Mouse (Mus musculus): ENCODE results near the gene Stat5b. TPM values are rescaled to one million over a fixed set of nuclear protein-coding genes. Genes with fewer than 3 reads are reported as not detected.

Stat5b gene
- polyA plus RNA-seq, 1 experiment from 2014 or later = 25.3 TPM

GRCm38 (mm10) chr11:100888348-100888820 is 37.9 kb upstream of the Stat5b start:
- no peak overlapping the region for H3K4me2 ChIP-seq
- no peaks in the 10 kb centered on the region for H3K27me3 ChIP-seq
- no peak overlapping the region for H3K4me3 ChIP-seq
- H3K27ac ChIP-seq = 0 out of 2 replicates have a peak overlapping the region, but pooled peaks have one; percentile 9
- 63% methylated on average over 10 of the region's 10 CpGs for WGBS
- ATAC-seq (replicated peaks; ENCODE audit: insufficient number of reproducible peaks, insufficient read depth, low FRiP score, low read depth) = no peak
- no peak overlapping the region for H3K9ac ChIP-seq
- H3K9me3 ChIP-seq (replicated peaks) = no peaks in the 10 kb centered on the region
- H3K36me3 ChIP-seq = peaks cover 50% of the 10 kb centered on the region
- peaks cover 32% of the 10 kb centered on the region for H3K4me1 ChIP-seq (replicated peaks)

DNA sequence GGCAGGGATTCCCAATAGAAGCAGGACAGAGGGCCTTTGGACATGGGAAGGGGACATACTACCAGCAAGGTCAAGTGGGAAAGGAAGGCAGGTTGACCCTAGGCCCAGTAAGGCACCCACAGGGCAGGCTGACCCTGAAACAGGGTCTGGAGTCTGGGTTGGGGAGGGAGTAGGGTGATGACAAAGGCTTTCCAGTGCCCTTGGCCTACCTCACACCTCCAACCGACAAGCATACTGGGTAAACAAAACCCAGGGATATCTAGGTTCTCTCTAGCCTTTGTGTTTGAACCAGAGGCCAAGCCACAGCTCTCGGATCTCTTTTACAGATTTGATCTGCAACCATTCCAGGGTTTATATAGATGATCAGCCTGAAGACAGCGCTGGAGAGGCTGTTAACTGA is 37.2 kb upstream of the Stat5b start:
- H3K27me3 ChIP-seq = no peaks in the 10 kb centered on the region
- H3K36me3 ChIP-seq = peaks cover 46% of the 10 kb centered on the region
- H3K9me3 ChIP-seq (replicated peaks) = no peaks in the 10 kb centered on the region
- H3K9ac ChIP-seq = no peak overlapping the region
- ATAC-seq (replicated peaks; ENCODE audit: insufficient number of reproducible peaks, insufficient read depth, low FRiP score, low read depth) = no peak
- no peak overlapping the region for H3K27ac ChIP-seq
- H3K4me3 ChIP-seq = no peak overlapping the region
- no peak overlapping the region for H3K4me2 ChIP-seq
- WGBS = 57% methylated on average over 3 of the region's 3 CpGs
- peaks cover 27% of the 10 kb centered on the region for H3K4me1 ChIP-seq (replicated peaks)

GRCm38 (mm10) chr11:100887236-100887635 is 36.7 kb upstream of the Stat5b start:
- peaks cover 46% of the 10 kb centered on the region for H3K36me3 ChIP-seq
- no peak overlapping the region for H3K27ac ChIP-seq
- H3K4me1 ChIP-seq (replicated peaks) = peaks cover 24% of the 10 kb centered on the region

GRCm38 (mm10) chr11:100886188-100886740 is 35.7 kb upstream of the Stat5b start:
- H3K36me3 ChIP-seq = peaks cover 42% of the 10 kb centered on the region
- WGBS = 32% methylated on average over 8 of the region's 8 CpGs
- H3K4me3 ChIP-seq = no peak overlapping the region
- no peak overlapping the region for H3K27ac ChIP-seq
- H3K27me3 ChIP-seq = no peaks in the 10 kb centered on the region
- no peaks in the 10 kb centered on the region for H3K9me3 ChIP-seq (replicated peaks)
- no peak overlapping the region for H3K4me2 ChIP-seq
- H3K9ac ChIP-seq = no peak overlapping the region
- no peak for ATAC-seq (replicated peaks; ENCODE audit: insufficient number of reproducible peaks, insufficient read depth, low FRiP score, low read depth)
- H3K4me1 ChIP-seq (replicated peaks) = peaks cover 15% of the 10 kb centered on the region

More at GRCm38 (mm10) chr11:100887236-100887635, 36.7 kb upstream of the Stat5b start:
- ATAC-seq (replicated peaks; ENCODE audit: insufficient number of reproducible peaks, insufficient read depth, low FRiP score, low read depth) = no peak
- no peak overlapping the region for H3K4me2 ChIP-seq
- no peaks in the 10 kb centered on the region for H3K27me3 ChIP-seq
- no peak overlapping the region for H3K9ac ChIP-seq
- no peak overlapping the region for H3K4me3 ChIP-seq
- WGBS = 85% methylated on average over 4 of the region's 4 CpGs
- H3K9me3 ChIP-seq (replicated peaks) = no peaks in the 10 kb centered on the region

- no peak for ATAC-seq (replicated peaks; ENCODE audit: insufficient number of reproducible peaks, insufficient read depth, low FRiP score, low read depth)
- Histone ChIP-seq H3K4me3 (no peak overlapping the region), H3K27ac (no peak overlapping the region), H3K9ac (no peak overlapping the region), H3K4me2 (no peak overlapping the region), H3K9me3 (replicated peaks) (no peaks in the 10 kb centered on the region), H3K36me3 (peaks cover 36% of the 10 kb centered on the region), H3K4me1 (replicated peaks) (peaks cover 10% of the 10 kb centered on the region), H3K27me3 (no peaks in the 10 kb centered on the region)
Observed at GRCm38 (mm10) chr11:100885472-100885871, 34.9 kb upstream of the Stat5b start.

DNA sequence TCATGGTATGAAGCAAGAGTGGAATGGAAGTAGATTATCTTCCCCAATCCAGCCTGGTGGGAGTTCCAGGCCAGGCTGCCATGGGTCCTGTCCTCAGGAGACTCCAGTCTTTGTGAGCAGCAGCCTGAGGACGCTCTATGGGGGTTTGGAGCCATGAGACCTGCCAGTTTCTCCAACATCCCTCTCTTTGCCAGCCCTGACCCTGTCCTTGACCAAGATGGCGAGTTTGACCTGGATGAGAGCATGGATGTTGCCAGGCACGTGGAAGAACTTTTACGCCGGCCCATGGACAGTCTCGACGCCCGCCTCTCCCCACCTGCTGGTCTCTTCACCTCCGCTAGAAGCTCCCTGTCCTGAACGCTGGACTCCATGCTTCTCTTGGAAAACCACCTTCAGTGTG is 33.1 kb upstream of the Stat5b start:
- ATAC-seq (replicated peaks; ENCODE audit: insufficient number of reproducible peaks, insufficient read depth, low FRiP score, low read depth) = no peak
- Histone ChIP-seq H3K4me1 (replicated peaks) (peaks cover 10% of the 10 kb centered on the region), H3K4me2 (no peak overlapping the region), H3K36me3 (peaks cover 22% of the 10 kb centered on the region), H3K27ac (no peak overlapping the region), H3K9me3 (replicated peaks) (no peaks in the 10 kb centered on the region), H3K9ac (no peak overlapping the region), H3K27me3 (no peaks in the 10 kb centered on the region), H3K4me3 (no peak overlapping the region)
- 90% methylated on average over 10 of the region's 10 CpGs for WGBS

GRCm38 (mm10) chr11:100879321-100880078 is 29.0 kb upstream of the Stat5b start:
- Histone ChIP-seq H3K9me3 (replicated peaks) (no peaks in the 10 kb centered on the region), H3K27ac (no peak overlapping the region), H3K4me1 (replicated peaks) (no peaks in the 10 kb centered on the region), H3K36me3 (peaks cover 19% of the 10 kb centered on the region), H3K4me3 (no peak overlapping the region), H3K9ac (no peak overlapping the region), H3K27me3 (no peaks in the 10 kb centered on the region), H3K4me2 (no peak overlapping the region)
- WGBS = 68% methylated on average over 15 of the region's 15 CpGs
- ATAC-seq (replicated peaks; ENCODE audit: insufficient number of reproducible peaks, insufficient read depth, low FRiP score, low read depth) = no peak

GRCm38 (mm10) chr11:100875761-100876160 is 25.2 kb upstream of the Stat5b start:
- Histone ChIP-seq H3K4me3 (no peak overlapping the region), H3K4me2 (no peak overlapping the region), H3K4me1 (replicated peaks) (peaks cover under 1% of the 10 kb centered on the region), H3K36me3 (peaks cover 19% of the 10 kb centered on the region), H3K27me3 (no peaks in the 10 kb centered on the region), H3K27ac (no peak overlapping the region), H3K9me3 (replicated peaks) (no peaks in the 10 kb centered on the region), H3K9ac (no peak overlapping the region)
- 76% methylated on average over 3 of the region's 3 CpGs for WGBS
- no peak for ATAC-seq (replicated peaks; ENCODE audit: insufficient number of reproducible peaks, insufficient read depth, low FRiP score, low read depth)

DNA sequence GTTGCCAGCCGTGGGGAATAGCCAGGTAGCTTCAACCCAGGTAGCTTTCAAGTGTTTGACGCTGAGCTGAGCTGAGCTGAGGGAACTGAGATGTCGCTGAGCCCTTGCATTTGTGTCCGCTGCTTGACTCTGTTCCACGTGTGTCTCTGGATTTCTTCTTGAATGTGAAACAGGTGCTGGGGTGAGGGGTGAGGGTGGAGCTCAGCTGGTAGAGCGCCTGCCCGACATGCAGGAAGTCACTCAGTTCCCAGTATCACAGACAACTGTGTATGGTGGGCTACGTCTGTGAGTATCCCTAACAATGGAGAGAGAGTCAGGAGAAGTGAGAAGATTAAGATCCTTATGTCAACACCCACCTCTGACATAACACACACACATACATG is 20.4 kb upstream of the Stat5b start:
- 70% methylated on average over 8 of the region's 8 CpGs for WGBS
- H3K36me3 ChIP-seq = peaks cover 4% of the 10 kb centered on the region; the same call in 1 of the 2 replicates
- peaks cover 8% of the 10 kb centered on the region for H3K4me1 ChIP-seq (replicated peaks)
- H3K27me3 ChIP-seq = no peaks in the 10 kb centered on the region
- ATAC-seq (replicated peaks; ENCODE audit: insufficient number of reproducible peaks, insufficient read depth, low FRiP score, low read depth) = no peak
- H3K4me2 ChIP-seq = no peak overlapping the region
- no peak overlapping the region for H3K27ac ChIP-seq
- no peaks in the 10 kb centered on the region for H3K9me3 ChIP-seq (replicated peaks)
- no peak overlapping the region for H3K9ac ChIP-seq
- no peak overlapping the region for H3K4me3 ChIP-seq

- Histone ChIP-seq H3K4me1 (replicated peaks) (peaks cover 8% of the 10 kb centered on the region), H3K36me3 (no peaks in the 10 kb centered on the region), H3K27ac (no peak overlapping the region), H3K4me2 (no peak overlapping the region), H3K4me3 (no peak overlapping the region), H3K27me3 (no peaks in the 10 kb centered on the region), H3K9ac (no peak overlapping the region), H3K9me3 (replicated peaks) (no peaks in the 10 kb centered on the region)
- ATAC-seq (replicated peaks; ENCODE audit: insufficient number of reproducible peaks, insufficient read depth, low FRiP score, low read depth) = no peak
- WGBS = 73% methylated on average over 10 of the region's 10 CpGs
Observed at GRCm38 (mm10) chr11:100870256-100870967, 19.9 kb upstream of the Stat5b start.

- Histone ChIP-seq H3K4me1 (replicated peaks) (peaks cover 11% of the 10 kb centered on the region), H3K4me3 (no peak overlapping the region), H3K36me3 (no peaks in the 10 kb centered on the region), H3K27ac (no peak overlapping the region), H3K9me3 (replicated peaks) (no peaks in the 10 kb centered on the region), H3K9ac (no peak overlapping the region), H3K27me3 (no peaks in the 10 kb centered on the region), H3K4me2 (no peak overlapping the region)
- no peak for ATAC-seq (replicated peaks; ENCODE audit: insufficient number of reproducible peaks, insufficient read depth, low FRiP score, low read depth)
- WGBS = 65% methylated on average over 7 of the region's 7 CpGs
Observed at GRCm38 (mm10) chr11:100865618-100866017, 15.1 kb upstream of the Stat5b start.
